Mouse (Mus musculus): ENCODE results near the gene Atp13a3.

The Atp13a3 gene

GRCm38 (mm10) chr16:30282844-30283495 is 122.8 kb downstream of the Atp13a3 start, which contains the start of gene Lrrc15:
Lrrc15 (minus strand) TSS chr16:30283256.
- peak; percentile 60 for DNase-seq (ENCODE audit: low read depth, low spot score)

GRCm38 (mm10) chr16:30280676-30281297 is 125.0 kb downstream of the Atp13a3 start:
- DNase-seq (ENCODE audit: low read depth, low spot score): peak; percentile 89

GRCm38 (mm10) chr16:30278406-30278805 is 127.4 kb downstream of the Atp13a3 start:
- DNase-seq (ENCODE audit: low read depth, low spot score): no peak

- no peak for DNase-seq (ENCODE audit: low read depth, low spot score)
Observed at GRCm38 (mm10) chr16:30275558-30276340, 130.0 kb downstream of the Atp13a3 start.

GRCm38 (mm10) chr16:30273065-30273464 is 132.7 kb downstream of the Atp13a3 start:
- no peak for DNase-seq (ENCODE audit: low read depth, low spot score)

GRCm38 (mm10) chr16:30271941-30272595 is 133.7 kb downstream of the Atp13a3 start:
- no peak for DNase-seq (ENCODE audit: low read depth, low spot score)

- DNase-seq (ENCODE audit: low read depth, low spot score): no peak
Observed at GRCm38 (mm10) chr16:30271223-30271761, 134.5 kb downstream of the Atp13a3 start.

- DNase-seq (ENCODE audit: low read depth, low spot score): no peak
Observed at GRCm38 (mm10) chr16:30267359-30267758, 138.4 kb downstream of the Atp13a3 start, which contains the start of gene Cpn2. Cpn2 (minus strand) TSS chr16:30267499.

GRCm38 (mm10) chr16:30266561-30266960 is 139.2 kb downstream of the Atp13a3 start:
- no peak for DNase-seq (ENCODE audit: low read depth, low spot score)

- DNase-seq (ENCODE audit: low read depth, low spot score): no peak
Observed at GRCm38 (mm10) chr16:30265611-30266010, 140.2 kb downstream of the Atp13a3 start.

GRCm38 (mm10) chr16:30263156-30263555 is 142.6 kb downstream of the Atp13a3 start:
- DNase-seq (ENCODE audit: low read depth, low spot score): no peak

- DNase-seq (ENCODE audit: low read depth, low spot score): peak; percentile 69
Observed at GRCm38 (mm10) chr16:30262664-30263063, 143.1 kb downstream of the Atp13a3 start.

All from ES-CJ7 (cell line).